Mouse (Mus musculus) CD4-positive, CD25-positive, alpha-beta regulatory T cell, adult 2 months (primary cell): ENCODE data around the gene Sbno1.

ENCODE experiments used
- DNase-seq: peaks from one replicate; pipeline ENCODE4 v3.0.0-alpha.2; 2012; ENCODE audit warnings: low read depth, low spot score

Sbno1 gene

DNA sequence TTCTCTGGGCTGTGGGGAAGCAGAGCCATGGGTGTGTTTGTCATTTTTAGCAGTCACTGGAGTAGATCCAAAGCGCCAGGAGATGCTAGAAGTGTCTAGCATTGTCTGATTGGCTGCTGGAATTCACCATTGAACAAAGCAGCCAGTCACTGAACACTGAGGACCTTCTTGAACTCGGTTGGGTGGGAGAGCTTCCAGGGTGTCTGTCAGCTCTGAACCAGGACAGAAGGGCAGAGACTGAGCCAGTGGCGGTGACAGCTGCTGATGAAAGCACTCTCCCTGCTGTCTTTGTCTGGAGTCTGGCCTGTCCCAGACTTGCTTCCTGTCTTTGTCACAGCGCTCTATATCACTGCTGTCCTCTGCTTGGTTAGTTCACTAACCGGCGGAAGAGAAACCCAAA is 91.4 kb downstream of the Sbno1 start:
- DNase-seq = no peak

DNA sequence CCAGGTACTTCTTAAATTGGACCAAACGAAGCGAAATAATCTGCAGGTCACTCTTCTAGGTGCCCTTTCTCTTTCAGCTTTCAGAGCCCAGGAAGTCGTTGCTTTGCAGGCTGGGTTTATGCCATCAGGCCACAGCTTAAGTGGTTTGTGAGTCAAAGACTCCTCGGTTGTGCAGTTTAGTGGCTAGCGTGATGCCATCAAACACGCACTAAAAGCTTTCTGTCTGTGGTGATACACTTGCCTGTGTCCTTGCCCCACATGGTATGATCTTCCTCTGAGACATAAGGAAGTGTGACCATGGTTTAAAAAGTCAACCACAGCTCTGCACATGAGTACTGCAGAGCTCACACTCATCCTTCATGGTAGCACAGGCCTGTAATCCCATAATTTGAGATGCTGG is 95.7 kb downstream of the Sbno1 start:
- no peak for DNase-seq

DNA sequence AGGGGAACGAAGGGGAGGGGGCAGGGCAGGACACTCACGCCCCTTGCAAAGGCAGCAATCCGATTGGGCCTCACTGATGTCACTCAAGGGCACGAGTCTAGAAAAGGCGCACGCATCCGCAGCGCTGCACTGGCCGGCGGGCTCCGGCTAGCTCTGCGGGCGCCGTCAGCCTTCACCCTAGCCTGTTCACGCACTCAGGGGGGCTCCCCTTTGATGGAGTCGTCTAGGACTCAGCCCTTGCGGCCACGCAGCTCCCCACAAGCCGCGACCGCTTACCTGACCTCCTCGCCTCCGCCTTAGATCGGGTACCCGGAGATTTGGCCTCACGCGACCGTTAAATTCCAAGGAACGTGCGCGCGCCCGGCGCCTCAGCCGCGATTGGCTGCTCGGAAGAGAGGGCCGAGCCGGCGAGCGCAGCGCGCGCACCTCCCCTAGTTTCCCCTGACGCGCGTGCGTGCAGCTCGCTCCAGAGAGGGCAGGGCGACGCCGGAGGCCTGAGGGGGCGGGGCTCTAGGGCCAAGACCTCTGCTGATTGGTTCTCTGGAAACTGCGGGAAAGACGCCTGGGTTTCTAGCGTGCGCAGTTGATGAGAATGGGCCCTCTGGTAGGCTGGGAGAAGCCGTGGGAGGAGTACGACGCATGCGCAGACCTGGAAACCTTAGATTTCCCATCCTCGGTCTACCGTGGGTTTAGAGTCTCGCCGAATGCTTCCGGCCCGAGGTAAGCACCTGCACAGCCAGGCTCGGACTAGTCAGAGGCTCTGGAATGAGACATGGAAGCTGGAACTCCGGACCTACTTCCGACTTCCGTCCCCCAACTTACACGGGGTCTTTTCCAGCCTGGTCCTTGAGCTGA is 98.1 kb downstream of the Sbno1 start, which contains the start of the genes Mphosph9 and 2810006K23Rik:
Mphosph9 (minus strand) TSS at position 463 of the 855 bp plus-strand sequence.
2810006K23Rik (plus strand) TSS at position 580 of the 855 bp plus-strand sequence.
- DNase-seq = peak; percentile 100

GRCm38 (mm10) chr5:124326829-124327228 is 99.0 kb downstream of the Sbno1 start:
- no peak for DNase-seq
